Mouse (Mus musculus) spleen, adult 2 months (tissue): ENCODE data around the gene Lcn2.

Experiments used
- CTCF ChIP-seq: fragments of 200-500 bp; IDR thresholded peaks from 2 replicates; pipeline ENCODE4 v1.5.1; 2011; ENCODE audit warnings: mild to moderate bottlenecking, inconsistent platforms; ENCODE audit not compliant: insufficient read depth, insufficient read length, insufficient replicate concordance; ENCODE audit errors: extremely low read depth
- POLR2A ChIP-seq: fragments of 200-500 bp; IDR thresholded peaks from 2 replicates; pipeline ENCODE4 v1.6.1; 2011; ENCODE audit warnings: low read depth, low read length, inconsistent platforms

DNA sequence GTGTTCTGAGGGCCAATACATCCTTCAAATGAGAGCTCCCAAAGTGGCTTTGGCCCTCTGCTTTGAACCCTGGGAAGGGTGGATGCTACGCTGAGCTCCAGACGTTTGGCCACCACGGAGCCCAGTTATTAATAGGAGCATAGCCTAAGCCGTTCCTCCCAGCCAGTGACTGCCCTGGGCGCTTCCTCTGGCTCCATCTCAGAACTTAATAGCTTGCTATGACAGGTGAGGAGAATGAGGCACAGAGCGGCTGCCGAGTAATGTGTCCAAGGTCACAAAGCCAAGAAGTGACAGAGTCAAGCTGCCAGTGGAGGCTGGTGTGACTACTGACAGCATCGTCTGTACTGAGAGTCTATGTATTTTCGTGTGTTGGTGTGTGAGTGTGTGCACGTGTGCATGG lies 31.8 kb downstream of the Lcn2 start:
- TF ChIP-seq POLR2A (no peak), CTCF (no peak)
